Mouse (Mus musculus): ENCODE data around the gene Map4k3. TPM values are rescaled to one million over a fixed set of nuclear protein-coding genes. Genes with fewer than 3 reads are reported as not detected.

Gene Map4k3
- polyA plus RNA-seq, 1 experiment from 2014 or later: 24.0 TPM

DNA sequence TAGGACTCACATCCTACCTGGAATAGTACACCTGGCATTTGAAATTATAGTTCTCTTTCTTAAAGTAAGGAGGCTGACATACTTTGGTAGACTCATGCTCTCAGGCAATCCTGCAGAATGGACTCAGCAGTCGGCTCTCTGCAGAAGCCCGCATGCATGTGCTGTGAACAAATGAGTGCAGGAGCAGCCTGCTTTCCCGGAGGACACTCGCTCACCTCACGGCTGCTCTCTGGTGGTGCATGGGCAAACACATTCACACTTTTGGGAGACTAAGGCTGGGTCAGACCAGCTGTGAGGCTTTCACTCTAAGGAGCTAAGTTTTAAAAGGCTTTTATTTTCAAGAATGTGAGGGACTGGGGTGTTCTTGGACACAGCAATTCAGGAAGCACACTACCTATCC lies 109.4 kb downstream of the Map4k3 start:
- no peak overlapping the region for H3K4me3 ChIP-seq (replicated peaks)
- no peak overlapping the region for H3K9ac ChIP-seq
- no peaks in the 10 kb centered on the region for H3K4me1 ChIP-seq
- H3K9me3 ChIP-seq (replicated peaks): no peaks in the 10 kb centered on the region
- no peak overlapping the region for H3K27ac ChIP-seq
- H3K27me3 ChIP-seq: no peaks in the 10 kb centered on the region
- no peak for ATAC-seq (replicated peaks; ENCODE audit: low FRiP score)
- H3K4me2 ChIP-seq: no peak overlapping the region
- H3K36me3 ChIP-seq: peaks cover 50% of the 10 kb centered on the region
- WGBS: 74% methylated on average over 5 of the region's 5 CpGs

DNA sequence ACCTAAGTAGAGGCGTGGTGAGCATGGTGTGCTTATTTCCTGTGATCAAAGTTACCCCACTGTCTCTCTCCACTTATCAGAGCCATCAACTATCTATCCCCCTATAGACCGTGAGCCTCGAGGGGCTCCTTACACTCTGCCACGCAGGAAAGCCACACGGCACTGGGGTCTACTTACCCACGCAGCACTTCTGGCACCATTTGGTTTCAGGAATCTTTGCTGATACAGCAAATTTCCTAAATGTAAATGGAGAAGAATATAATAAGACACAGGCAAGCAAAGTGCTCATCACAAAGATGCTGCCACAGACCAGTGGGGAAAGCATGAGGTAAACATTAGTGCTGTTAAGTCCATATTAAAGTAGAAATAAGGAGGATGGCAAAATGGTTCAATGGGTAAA lies 124.5 kb downstream of the Map4k3 start:
- 92% methylated on average over 6 of the region's 6 CpGs for WGBS
- H3K27me3 ChIP-seq: no peaks in the 10 kb centered on the region
- H3K4me3 ChIP-seq (replicated peaks): no peak overlapping the region
- no peak overlapping the region for H3K4me2 ChIP-seq
- no peak overlapping the region for H3K9ac ChIP-seq
- no peaks in the 10 kb centered on the region for H3K4me1 ChIP-seq
- H3K36me3 ChIP-seq: peaks cover 90% of the 10 kb centered on the region
- no peak for ATAC-seq (replicated peaks; ENCODE audit: low FRiP score)
- H3K27ac ChIP-seq: no peak overlapping the region
- peaks cover 3% of the 10 kb centered on the region; the same call in 1 of the 2 replicates for H3K9me3 ChIP-seq (replicated peaks)

DNA sequence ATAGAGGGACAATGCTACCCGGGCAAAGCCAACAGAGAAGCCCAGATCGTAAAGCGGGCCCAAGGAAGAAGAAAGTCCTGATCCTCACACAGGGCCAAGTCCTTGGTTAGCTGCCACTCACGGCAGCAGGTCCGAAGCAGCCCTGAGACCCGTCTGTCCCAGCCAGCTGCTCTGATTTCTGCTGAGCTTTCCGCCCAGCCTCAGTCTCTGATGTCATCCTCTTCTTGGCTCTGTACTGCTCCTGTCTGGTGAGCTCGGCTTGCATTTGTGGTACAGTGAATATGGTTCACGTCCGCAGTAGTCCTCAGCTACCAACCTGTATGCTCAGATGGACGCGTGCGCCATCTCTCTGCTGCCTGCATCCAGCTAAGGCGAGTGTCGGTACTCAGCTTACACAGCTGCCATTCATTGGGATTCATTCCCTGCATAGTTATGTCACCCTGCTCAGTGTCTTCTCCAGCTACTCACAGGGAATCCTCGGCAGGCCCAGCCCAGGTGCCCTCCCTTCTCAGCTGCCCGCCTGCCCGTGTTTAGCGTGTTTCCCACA lies 125.1 kb downstream of the Map4k3 start:
- Histone ChIP-seq H3K36me3 (peaks cover 86% of the 10 kb centered on the region), H3K9ac (no peak overlapping the region), H3K4me2 (no peak overlapping the region), H3K9me3 (replicated peaks) (no peaks in the 10 kb centered on the region), H3K4me3 (replicated peaks) (no peak overlapping the region), H3K4me1 (no peaks in the 10 kb centered on the region), H3K27ac (no peak overlapping the region), H3K27me3 (no peaks in the 10 kb centered on the region)
- 92% methylated on average over 19 of the region's 19 CpGs for WGBS
- no peak for ATAC-seq (replicated peaks; ENCODE audit: low FRiP score)

DNA sequence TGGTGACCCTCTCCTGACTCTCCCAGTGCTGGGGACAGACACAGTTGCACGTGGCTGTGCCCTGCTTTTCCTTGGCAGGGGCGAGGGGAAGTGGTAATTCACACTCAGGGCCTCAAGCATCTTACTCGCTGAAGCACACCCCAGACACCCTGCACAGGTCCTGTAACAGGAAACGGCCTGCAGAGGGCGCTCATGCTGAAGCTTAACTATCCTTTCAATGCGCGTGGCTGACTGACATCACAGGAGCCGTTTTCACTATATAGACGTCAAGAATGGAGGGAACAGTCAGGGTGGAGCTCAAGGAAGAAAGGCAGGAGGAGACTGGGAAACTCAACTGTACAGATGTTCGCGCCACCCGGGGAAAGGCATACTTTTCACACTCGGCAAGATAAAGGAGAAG lies 126.9 kb downstream of the Map4k3 start:
- Histone ChIP-seq H3K4me3 (replicated peaks) (no peak overlapping the region), H3K36me3 (peaks cover 87% of the 10 kb centered on the region)
- WGBS: 68% methylated on average over 13 of the region's 13 CpGs

DNA sequence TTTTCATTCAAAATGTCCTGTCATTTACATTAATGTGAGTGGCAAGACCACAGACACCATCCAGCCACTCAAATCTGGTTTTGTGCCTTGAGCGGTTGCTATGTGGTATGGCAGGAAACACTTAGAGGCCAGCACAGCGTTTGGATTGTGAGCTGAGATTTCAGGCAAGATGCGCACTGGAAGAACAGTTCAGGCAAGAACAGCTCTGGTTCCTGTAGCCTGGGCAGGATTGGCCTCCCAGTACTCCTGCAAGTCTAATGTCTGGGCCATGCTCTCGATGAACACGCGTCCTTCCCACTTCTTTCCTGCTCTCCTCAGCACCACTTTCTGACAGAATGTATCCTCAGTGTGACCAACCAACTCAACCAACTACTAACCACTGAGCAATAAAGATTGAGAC lies 145.2 kb downstream of the Map4k3 start:
- 96% methylated on average over 6 of the region's 6 CpGs for WGBS
- Histone ChIP-seq H3K4me1 (no peaks in the 10 kb centered on the region), H3K9ac (no peak overlapping the region), H3K4me2 (no peak overlapping the region), H3K9me3 (replicated peaks) (no peaks in the 10 kb centered on the region), H3K4me3 (replicated peaks) (no peak overlapping the region), H3K27ac (no peak overlapping the region), H3K27me3 (no peaks in the 10 kb centered on the region), H3K36me3 (peaks cover 61% of the 10 kb centered on the region)
- no peak for ATAC-seq (replicated peaks; ENCODE audit: low FRiP score)

More for the DNA sequence above, 126.9 kb downstream of the Map4k3 start:
- H3K9me3 ChIP-seq (replicated peaks): no peaks in the 10 kb centered on the region
- H3K4me2 ChIP-seq: no peak overlapping the region
- no peak for ATAC-seq (replicated peaks; ENCODE audit: low FRiP score)
- H3K4me1 ChIP-seq: no peaks in the 10 kb centered on the region
- no peak overlapping the region for H3K27ac ChIP-seq
- H3K27me3 ChIP-seq: no peaks in the 10 kb centered on the region
- H3K9ac ChIP-seq: no peak overlapping the region

DNA sequence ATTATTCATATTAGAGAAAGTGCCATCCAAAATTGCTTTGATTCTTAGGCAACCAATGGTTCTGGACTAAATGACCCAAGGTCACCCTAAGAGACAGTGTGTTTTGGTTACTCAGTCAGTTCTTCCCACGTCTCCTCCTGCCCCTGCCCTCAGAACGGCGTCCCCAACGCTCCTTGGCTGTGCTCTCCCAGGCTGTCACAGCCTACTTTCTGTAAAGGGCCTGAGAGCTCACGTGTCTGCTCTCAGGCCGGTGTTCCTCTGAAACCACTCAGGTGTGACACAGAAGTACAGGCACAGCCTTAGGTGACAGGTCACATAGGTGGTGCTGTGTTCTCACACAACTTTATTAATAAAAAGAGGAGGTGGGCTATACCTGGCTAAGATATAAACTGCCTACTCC lies 148.4 kb downstream of the Map4k3 start:
- WGBS: 55% methylated on average over 6 of the region's 6 CpGs
- Histone ChIP-seq H3K4me2 (no peak overlapping the region), H3K27me3 (no peaks in the 10 kb centered on the region), H3K27ac (no peak overlapping the region), H3K9me3 (replicated peaks) (no peaks in the 10 kb centered on the region), H3K9ac (no peak overlapping the region), H3K4me1 (peaks cover 9% of the 10 kb centered on the region; the same call in 1 of the 2 replicates), H3K4me3 (replicated peaks) (no peak overlapping the region), H3K36me3 (peaks cover 43% of the 10 kb centered on the region)
- 0 out of 2 replicates have a peak, but pooled peaks have one; percentile 38 for ATAC-seq (replicated peaks; ENCODE audit: low FRiP score)

DNA sequence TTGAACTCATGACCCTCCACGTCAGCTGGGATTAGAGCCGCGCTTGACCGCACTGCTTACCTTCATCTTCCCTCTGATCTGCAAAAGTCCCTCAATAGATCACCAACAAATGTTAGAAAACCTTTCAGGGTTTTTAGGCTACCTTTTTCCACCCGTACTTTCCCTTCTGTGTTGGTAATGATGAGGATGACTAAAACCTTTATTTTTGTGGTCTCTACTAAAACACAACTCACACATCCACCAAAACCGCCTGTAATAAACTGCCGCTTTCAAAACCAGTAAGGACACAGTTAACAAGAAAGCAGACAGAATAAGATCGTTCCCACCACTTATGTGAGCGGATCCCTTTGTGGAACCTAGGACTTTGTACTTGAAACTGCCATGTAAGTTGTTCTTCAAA lies 149.2 kb downstream of the Map4k3 start:
- Histone ChIP-seq H3K36me3 (peaks cover 34% of the 10 kb centered on the region), H3K9ac (no peak overlapping the region), H3K27ac (no peak overlapping the region), H3K9me3 (replicated peaks) (no peaks in the 10 kb centered on the region), H3K27me3 (no peaks in the 10 kb centered on the region), H3K4me3 (replicated peaks) (no peak overlapping the region), H3K4me2 (no peak overlapping the region), H3K4me1 (peaks cover 9% of the 10 kb centered on the region; the same call in 1 of the 2 replicates)
- 91% methylated on average over 9 of the region's 9 CpGs for WGBS
- ATAC-seq (replicated peaks; ENCODE audit: low FRiP score): no peak

DNA sequence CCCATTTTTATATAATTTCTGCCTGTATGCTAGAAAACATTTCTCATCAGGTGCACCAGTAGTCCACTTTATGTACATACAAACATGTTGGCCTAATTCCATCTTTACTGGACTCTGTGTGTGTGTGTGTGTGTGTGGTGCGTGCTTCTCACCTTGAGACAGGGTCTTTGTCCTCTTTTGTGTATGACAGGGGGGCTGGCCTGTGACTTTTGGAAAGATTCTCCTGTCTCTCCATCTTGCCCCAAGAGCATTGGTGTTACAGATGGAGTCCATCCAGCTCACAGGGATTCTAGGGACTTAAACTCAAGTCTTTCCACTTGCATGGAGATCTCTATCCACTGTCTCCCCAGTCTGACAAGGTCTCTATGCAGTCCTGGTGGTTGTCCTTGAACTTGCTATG lies 150.2 kb downstream of the Map4k3 start:
- H3K36me3 ChIP-seq: peaks cover 24% of the 10 kb centered on the region
- H3K4me1 ChIP-seq: peaks cover 9% of the 10 kb centered on the region; the same call in 1 of the 2 replicates
- H3K9me3 ChIP-seq (replicated peaks): no peaks in the 10 kb centered on the region
- 100% methylated on average over 1 of the region's 1 CpGs for WGBS
- H3K9ac ChIP-seq: no peak overlapping the region
- H3K27ac ChIP-seq: no peak overlapping the region
- H3K27me3 ChIP-seq: no peaks in the 10 kb centered on the region
- H3K4me2 ChIP-seq: no peak overlapping the region
- H3K4me3 ChIP-seq (replicated peaks): no peak overlapping the region
- ATAC-seq (replicated peaks; ENCODE audit: low FRiP score): no peak

DNA sequence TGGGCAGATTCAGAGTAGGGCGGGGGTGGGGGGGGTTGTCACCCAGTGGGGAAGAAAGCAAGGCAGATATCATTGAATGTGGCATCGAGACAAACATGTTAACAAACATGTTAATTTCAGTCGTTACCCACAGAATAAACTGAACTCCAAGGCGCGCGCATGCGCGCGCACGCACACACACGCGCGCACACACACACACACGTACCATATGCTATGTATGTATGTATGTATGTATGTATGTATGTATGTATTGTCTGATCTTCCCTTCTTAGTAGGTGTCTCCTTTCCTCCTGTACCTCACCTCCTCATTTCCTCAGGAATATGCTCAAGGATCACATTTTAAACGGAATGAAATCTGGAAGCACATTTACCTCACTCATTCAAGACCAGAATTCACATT lies 150.6 kb downstream of the Map4k3 start, which contains the start of gene Cdkl4:
Gene Cdkl4, minus strand, starts transcription at position 175 of the 400 bp plus-strand sequence.
- WGBS: 70% methylated on average over 15 of the region's 15 CpGs
- peak within 1 kb of the TSS; percentile 79 for H3K4me2 ChIP-seq
- peak within 1 kb of the TSS; percentile 27; the same call in 1 of the 2 replicates for H3K9ac ChIP-seq
- H3K27ac ChIP-seq: no peak within 1 kb of the TSS
- no peaks in the 10 kb centered on the region for H3K9me3 ChIP-seq (replicated peaks)
- peaks cover 9% of the 10 kb centered on the region; the same call in 1 of the 2 replicates for H3K4me1 ChIP-seq
- no peak for ATAC-seq (replicated peaks; ENCODE audit: low FRiP score)
- H3K27me3 ChIP-seq: no peaks in the 10 kb centered on the region
- peak within 1 kb of the TSS; percentile 39 for H3K4me3 ChIP-seq (replicated peaks)
- peaks cover 20% of the 10 kb centered on the region for H3K36me3 ChIP-seq

DNA sequence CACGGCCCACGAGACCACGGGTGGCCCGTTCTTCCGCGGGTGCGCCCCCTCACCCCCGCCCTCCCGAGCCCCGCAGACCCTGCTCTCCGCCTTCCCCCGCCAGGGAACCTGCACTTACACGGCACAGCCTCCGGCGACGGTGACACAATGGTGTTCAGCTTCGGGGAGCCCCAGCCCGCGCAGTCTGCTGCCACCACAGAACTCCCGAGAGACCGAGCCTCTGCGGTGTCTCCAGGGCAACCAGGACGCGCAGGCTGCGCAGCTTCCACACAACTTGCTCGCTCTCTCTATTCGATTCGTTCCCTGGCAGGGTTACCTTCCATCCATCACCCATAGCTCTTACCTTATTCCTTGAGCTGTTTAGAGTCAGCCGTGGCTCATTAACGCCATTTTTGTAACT lies 151.1 kb downstream of the Map4k3 start:
- peak; percentile 88 for ATAC-seq (replicated peaks; ENCODE audit: low FRiP score)
- under 1% methylated on average over 30 of the region's 30 CpGs for WGBS
- H3K27ac ChIP-seq: no peak overlapping the region
- peak overlapping the region; percentile 27; the same call in 1 of the 2 replicates for H3K9ac ChIP-seq
- peak overlapping the region; percentile 79 for H3K4me2 ChIP-seq
- H3K36me3 ChIP-seq: peaks cover 16% of the 10 kb centered on the region
- H3K4me3 ChIP-seq (replicated peaks): peak overlapping the region; percentile 39
- H3K9me3 ChIP-seq (replicated peaks): no peaks in the 10 kb centered on the region
- no peaks in the 10 kb centered on the region for H3K27me3 ChIP-seq
- peaks cover 9% of the 10 kb centered on the region; the same call in 1 of the 2 replicates for H3K4me1 ChIP-seq

DNA sequence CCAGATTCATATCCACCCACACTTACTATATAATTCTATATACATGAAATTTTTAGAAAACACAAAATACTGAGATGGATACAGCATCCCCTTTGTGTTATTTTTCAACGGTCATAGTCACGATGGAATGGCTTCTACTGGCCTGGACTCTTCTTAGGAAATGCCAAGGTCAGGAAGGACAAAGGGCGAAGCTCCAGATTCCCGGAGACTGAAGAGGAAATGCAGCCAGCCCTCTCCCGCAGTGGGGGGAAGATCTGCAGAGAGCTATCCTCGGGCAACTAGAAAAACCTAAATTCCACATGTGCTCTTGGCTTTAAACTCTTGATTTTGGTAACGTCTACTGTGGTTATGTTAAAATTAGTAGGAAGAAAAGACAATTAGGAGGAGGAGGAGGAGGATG lies 153.3 kb downstream of the Map4k3 start:
- H3K4me1 ChIP-seq: peaks cover 9% of the 10 kb centered on the region; the same call in 1 of the 2 replicates
- no peak for ATAC-seq (replicated peaks; ENCODE audit: low FRiP score)
- H3K4me2 ChIP-seq: no peak overlapping the region
- H3K27ac ChIP-seq: no peak overlapping the region
- H3K27me3 ChIP-seq: no peaks in the 10 kb centered on the region
- no peaks in the 10 kb centered on the region for H3K9me3 ChIP-seq (replicated peaks)
- no peak overlapping the region for H3K4me3 ChIP-seq (replicated peaks)
- H3K36me3 ChIP-seq: peaks cover 2% of the 10 kb centered on the region; the same call in 1 of the 2 replicates
- WGBS: 73% methylated on average over 7 of the region's 7 CpGs
- no peak overlapping the region for H3K9ac ChIP-seq

DNA sequence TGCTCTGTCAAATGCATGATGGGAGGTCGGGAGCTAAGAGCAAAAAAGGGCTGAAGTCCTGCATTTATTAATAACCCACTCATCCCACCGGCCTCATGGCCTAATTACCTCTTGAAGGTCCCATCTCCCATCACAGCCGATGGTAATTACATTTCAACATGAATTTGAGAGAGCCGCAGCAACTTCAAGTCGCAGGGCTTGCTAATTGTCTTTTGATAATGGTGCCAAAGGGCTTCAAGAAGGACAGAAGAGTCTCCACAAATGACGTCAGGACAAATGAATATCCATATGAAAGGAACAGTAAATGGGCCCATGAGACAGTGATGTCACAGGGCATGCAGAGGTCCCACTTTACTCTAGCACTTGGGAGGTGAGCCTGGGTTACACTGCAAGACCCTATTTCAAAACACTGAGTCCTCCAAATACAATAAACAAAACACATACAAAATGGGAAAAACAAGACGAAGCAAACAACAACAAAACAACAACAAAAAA lies 153.8 kb downstream of the Map4k3 start:
- Histone ChIP-seq H3K4me1 (peaks cover 9% of the 10 kb centered on the region; the same call in 1 of the 2 replicates), H3K4me3 (replicated peaks) (no peak overlapping the region), H3K9ac (no peak overlapping the region), H3K27ac (no peak overlapping the region), H3K27me3 (no peaks in the 10 kb centered on the region), H3K36me3 (no peaks in the 10 kb centered on the region), H3K4me2 (no peak overlapping the region), H3K9me3 (replicated peaks) (no peaks in the 10 kb centered on the region)
- ATAC-seq (replicated peaks; ENCODE audit: low FRiP score): no peak
- 83% methylated on average over 7 of the region's 7 CpGs for WGBS

All from kidney, embryonic 15.5 days (tissue).